Mouse (Mus musculus): Measurements from ENCODE around the gene Cdon.

Cdon gene

GRCm38 (mm10) chr9:35539001-35539750, 118.2 kb downstream of the Cdon start:
- no peak for DNase-seq (ENCODE audit: low read depth, low spot score)

DNA sequence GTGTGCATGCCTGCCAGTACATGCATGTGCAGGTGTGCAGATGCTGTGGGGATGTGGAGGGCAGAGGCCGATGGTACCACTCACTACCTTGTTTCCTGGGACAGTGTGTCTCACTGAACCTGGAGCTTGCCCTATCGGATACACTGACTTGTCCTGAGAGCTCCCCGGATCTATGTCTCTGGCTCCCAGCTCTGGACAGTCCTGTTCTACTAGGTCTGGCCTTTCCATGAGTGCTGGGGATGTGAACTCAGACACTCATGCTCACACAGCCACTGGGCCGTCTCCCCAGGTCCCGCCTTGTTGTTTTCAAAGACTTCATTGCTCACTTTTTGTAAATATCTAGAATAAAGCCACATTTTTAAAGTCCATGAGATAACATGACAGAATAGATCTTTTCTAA, 120.1 kb downstream of the Cdon start:
- DNase-seq (ENCODE audit: low read depth, low spot score), result no peak

GRCm38 (mm10) chr9:35541488-35541887, 120.6 kb downstream of the Cdon start:
- peak; percentile 27 for DNase-seq (ENCODE audit: low read depth, low spot score)

- no peak for DNase-seq (ENCODE audit: low read depth, low spot score)
Observed at GRCm38 (mm10) chr9:35541941-35542340, 121.0 kb downstream of the Cdon start.

DNA sequence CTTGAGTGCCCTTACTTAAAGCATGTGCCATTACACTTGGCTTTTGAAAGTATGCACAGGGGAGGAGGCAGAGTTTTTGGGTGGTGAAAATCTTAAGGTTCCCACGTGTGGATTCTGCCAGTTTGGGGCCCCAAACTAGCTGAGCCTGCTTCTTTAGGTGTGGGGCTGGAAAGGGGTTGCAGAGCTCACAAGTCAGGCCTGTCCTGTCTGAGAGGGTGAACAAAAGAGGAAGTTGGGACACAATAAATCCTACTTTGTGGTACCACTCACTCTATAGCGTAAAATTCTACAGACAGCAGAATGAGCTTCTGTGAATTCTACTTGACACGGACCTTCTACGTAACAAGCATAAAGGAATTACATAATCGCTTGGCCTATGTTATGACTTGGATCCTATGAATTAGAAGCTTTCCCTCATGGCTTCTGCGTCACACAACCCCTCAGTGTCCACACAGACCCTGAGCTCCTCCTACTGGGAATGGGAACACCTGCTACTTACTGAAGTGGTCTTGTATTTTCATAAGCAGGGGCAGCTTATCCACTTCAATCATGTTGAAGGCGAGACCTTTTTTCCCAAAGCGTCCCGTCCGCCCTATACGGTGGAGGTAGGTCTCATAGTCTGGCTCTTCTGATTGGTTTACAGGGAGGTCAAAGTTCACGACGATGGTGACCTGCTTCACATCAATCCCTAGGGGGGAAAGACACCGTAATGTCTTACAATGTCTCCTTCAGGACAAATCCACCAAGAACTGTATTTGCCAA, 122.4 kb downstream of the Cdon start:
- DNase-seq (ENCODE audit: low read depth, low spot score), result no peak

DNA sequence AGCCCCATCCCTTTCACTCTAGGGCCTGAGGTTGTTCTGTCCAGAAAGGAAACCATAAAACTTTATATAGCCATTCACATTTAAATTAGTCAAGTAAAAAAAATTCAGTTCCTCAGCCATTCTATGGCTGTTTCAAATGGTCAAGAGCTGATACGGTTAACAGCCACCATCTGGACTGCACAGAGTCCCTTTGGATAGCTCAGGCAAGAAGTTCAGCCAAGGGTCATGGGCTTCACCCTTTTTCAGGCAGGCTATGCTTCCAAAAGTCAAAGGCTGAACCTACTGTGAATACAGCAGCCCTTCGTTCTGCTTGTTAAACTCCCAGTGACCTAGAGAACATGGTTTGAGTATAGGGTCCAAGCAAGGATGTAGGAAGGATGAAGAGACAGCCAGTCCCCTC, 123.7 kb downstream of the Cdon start:
- DNase-seq (ENCODE audit: low read depth, low spot score), result no peak

- DNase-seq (ENCODE audit: low read depth, low spot score), result no peak
Observed at GRCm38 (mm10) chr9:35545704-35546103, 124.8 kb downstream of the Cdon start.

DNA sequence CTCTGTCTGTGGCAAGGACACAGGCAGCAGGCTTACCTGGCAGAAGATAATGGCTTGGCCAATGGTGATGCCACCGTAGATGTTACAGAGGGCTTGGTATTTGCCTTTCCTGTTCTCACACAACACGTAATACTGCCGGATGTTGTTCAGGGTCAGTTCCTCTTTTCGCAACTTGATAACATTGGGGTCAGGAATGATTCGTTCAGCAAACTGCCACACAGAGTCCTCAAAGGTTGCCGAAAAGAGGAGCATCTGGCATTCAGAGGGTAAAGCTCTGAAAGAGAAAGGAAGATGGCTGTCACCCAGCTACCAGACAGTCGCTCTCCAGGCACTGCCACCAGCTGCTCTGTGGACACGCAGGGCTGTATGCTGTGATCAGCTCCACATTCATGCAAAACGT, 125.8 kb downstream of the Cdon start:
- DNase-seq (ENCODE audit: low read depth, low spot score), result no peak

DNA sequence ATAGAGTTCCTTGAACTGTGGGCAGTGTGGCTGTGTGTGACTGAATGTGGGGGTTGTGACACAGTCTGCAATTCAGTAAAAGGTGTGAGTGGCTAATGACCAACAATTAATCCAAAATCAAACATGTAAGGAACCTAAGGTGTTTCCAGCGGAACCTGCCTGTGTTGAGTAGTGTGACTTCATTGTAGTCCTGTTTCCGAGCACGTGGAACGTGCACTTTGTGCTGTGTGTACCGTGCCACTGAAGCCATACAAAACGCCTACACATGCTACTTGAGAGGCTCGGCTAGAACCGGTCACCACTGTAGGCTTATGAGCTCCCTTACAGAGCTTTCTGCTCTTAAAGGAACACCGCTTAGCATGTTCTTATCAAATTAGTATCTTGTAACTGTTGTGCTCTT, 127.5 kb downstream of the Cdon start:
- DNase-seq (ENCODE audit: low read depth, low spot score), result no peak

DNA sequence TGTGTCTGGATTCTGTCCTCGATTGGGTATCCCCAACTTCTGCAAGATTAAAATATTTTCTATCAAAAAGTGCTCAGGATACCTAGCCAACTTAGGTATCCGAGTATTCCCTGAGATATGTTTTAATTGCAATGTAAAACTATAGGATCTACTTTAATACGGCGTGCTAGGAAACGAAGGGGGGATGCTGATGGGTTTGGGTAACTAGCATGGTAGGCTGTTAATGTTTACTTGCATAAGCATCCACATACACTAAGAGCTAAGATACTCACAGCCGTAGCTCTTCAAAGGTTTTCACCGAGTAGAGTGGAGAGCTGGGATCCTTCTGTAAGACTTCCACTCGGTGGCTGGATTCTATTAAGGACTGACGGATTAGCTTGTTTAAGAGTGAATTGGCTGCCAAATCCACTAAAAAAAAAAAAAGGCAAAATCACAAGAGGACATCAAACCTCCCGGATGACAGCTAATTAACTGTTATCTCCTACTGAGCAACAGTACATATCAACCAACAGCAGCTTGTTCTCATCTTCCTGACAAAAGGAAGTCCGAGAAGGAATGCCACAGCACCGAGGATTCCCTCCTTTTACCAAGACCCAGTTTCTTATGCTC, 135.7 kb downstream of the Cdon start:
- no peak for DNase-seq (ENCODE audit: low read depth, low spot score)
